Mouse (Mus musculus) megakaryocyte, adult 5-6 weeks (primary cell): ENCODE results near the gene Efcab9. TPM values are rescaled to one million over a fixed set of nuclear protein-coding genes. Genes with fewer than 3 reads are reported as not detected.

ENCODE experiments used
- ATAC-seq: 2 replicates; pipeline ENCODE4 v1.8.0; 2016; ENCODE audit warnings: mild to moderate bottlenecking, inconsistent platforms; ENCODE audit not compliant: poor library complexity, severe bottlenecking
- total RNA-seq, 2 experiments: library from RNA; stranded (forward) in 1 of 2; stranded (reverse) in 1 of 2; fragments of 153-499, 151-499 nt in 1 of 2; fragments of 221-1000, 200-1000 nt in 1 of 2; gene quantifications; 2 replicates each; pipeline versions ENCODE4 v1.2.3 to v1.2.4; 2015 to 2017

Efcab9 gene
- 0.20 and 2.2 TPM in 2 replicates for total RNA-seq (2015)
- total RNA-seq (2017) = 1.6 and 2.0 TPM in 2 replicates

- no peak for ATAC-seq
These were observed at the start of gene Efcab9 for GRCm38 (mm10) chr11:32531871-32532764. Efcab9 (minus strand) TSS chr11:32532081.

- ATAC-seq = no peak
These were observed 49.1 kb upstream of the Efcab9 start for GRCm38 (mm10) chr11:32581031-32581430.

- ATAC-seq = peak; percentile 98
These were observed 48.5 kb upstream of the Efcab9 start for GRCm38 (mm10) chr11:32580305-32580947.

GRCm38 (mm10) chr11:32576760-32577050 lies 44.8 kb upstream of the Efcab9 start:
- ATAC-seq = no peak

- no peak for ATAC-seq
These were observed 44.3 kb upstream of the Efcab9 start for GRCm38 (mm10) chr11:32575964-32576759.

- no peak for ATAC-seq
These were observed 41.8 kb upstream of the Efcab9 start for GRCm38 (mm10) chr11:32573669-32574068.

GRCm38 (mm10) chr11:32571103-32571502 lies 39.2 kb upstream of the Efcab9 start:
- peak; percentile 68 for ATAC-seq

- no peak for ATAC-seq
These were observed 36.9 kb upstream of the Efcab9 start for GRCm38 (mm10) chr11:32568637-32569293.

GRCm38 (mm10) chr11:32568060-32568459 lies 36.2 kb upstream of the Efcab9 start:
- ATAC-seq = no peak

GRCm38 (mm10) chr11:32567000-32567855 lies 35.3 kb upstream of the Efcab9 start:
- no peak for ATAC-seq

- no peak for ATAC-seq
These were observed 34.3 kb upstream of the Efcab9 start for GRCm38 (mm10) chr11:32566184-32566583.

- peak; percentile 84 for ATAC-seq
These were observed 33.2 kb upstream of the Efcab9 start for GRCm38 (mm10) chr11:32565088-32565487.

- ATAC-seq = no peak
These were observed 32.7 kb upstream of the Efcab9 start for GRCm38 (mm10) chr11:32564629-32565028.

GRCm38 (mm10) chr11:32563660-32564059 lies 31.8 kb upstream of the Efcab9 start:
- ATAC-seq = peak; percentile 53

GRCm38 (mm10) chr11:32562706-32563105 lies 30.8 kb upstream of the Efcab9 start:
- ATAC-seq = no peak

GRCm38 (mm10) chr11:32561465-32562355 lies 29.8 kb upstream of the Efcab9 start:
- no peak for ATAC-seq

- ATAC-seq = no peak
These were observed 28.3 kb upstream of the Efcab9 start for GRCm38 (mm10) chr11:32560015-32560770.

GRCm38 (mm10) chr11:32558677-32559076 lies 26.8 kb upstream of the Efcab9 start:
- peak; percentile 17; the same call in 1 of the 2 replicates for ATAC-seq
